Mouse (Mus musculus) MEL (cell line): Measurements from ENCODE around the gene Hnrnpl. TPM values are rescaled to one million over a fixed set of nuclear protein-coding genes. Genes with fewer than 3 reads are reported as not detected.

Source experiments
- DNase-seq: peaks from one replicate; pipeline ENCODE4 v3.0.0; 2011; ENCODE audit warnings: low read depth, low spot score
- H3K27ac ChIP-seq: 2 replicates; pipeline ENCODE4 v1.5.1; 2012; ENCODE audit warnings: low read depth, mild to moderate bottlenecking, control low read depth, low read length, moderate library complexity; ENCODE audit not compliant: control insufficient read depth
- H3K27me3 ChIP-seq, 2 experiments: fragments of 150-350 bp in 1 of 2; sonication (generic) in 1 of 2; 2 replicates each; pipeline ENCODE4 v1.6.1; 2012; ENCODE audit warnings: low read length in 2 of 2, mild to moderate bottlenecking in 2 of 2, improper control_type of control experiment in 1 of 2, moderate library complexity in 1 of 2; ENCODE audit not compliant: insufficient read depth in 2 of 2, control insufficient read depth in 1 of 2
- H3K36me3 ChIP-seq, 2 experiments: 2 replicates each; pipeline ENCODE4 v1.6.1; 2012 to 2014; ENCODE audit warnings: low read length in 2 of 2, improper control_type of control experiment in 1 of 2, inconsistent platforms in 1 of 2, mild to moderate bottlenecking in 1 of 2; ENCODE audit not compliant: insufficient read depth in 2 of 2, control insufficient read depth in 1 of 2
- H3K4me1 ChIP-seq, 2 experiments: fragments of 150-350 bp in 1 of 2; sonication (generic) in 1 of 2; 2 replicates each; pipeline ENCODE4 v1.6.1; 2012; ENCODE audit warnings: low read length in 2 of 2, improper control_type of control experiment in 1 of 2, mild to moderate bottlenecking in 1 of 2; ENCODE audit not compliant: insufficient read depth in 2 of 2, control insufficient read depth in 1 of 2
- H3K4me3 ChIP-seq, 2 experiments: fragments of 150-350 bp in 1 of 2; sonication (generic) in 1 of 2; 2 replicates each; pipeline ENCODE4 v1.5.1; 2012; ENCODE audit warnings: low read depth in 2 of 2, low read length in 2 of 2, mild to moderate bottlenecking in 2 of 2, moderate library complexity in 2 of 2, control low read depth in 1 of 2, improper control_type of control experiment in 1 of 2; ENCODE audit not compliant: control insufficient read depth in 1 of 2, insufficient read depth in 1 of 2
- H3K79me2 ChIP-seq: 2 replicates; pipeline ENCODE4 v1.6.1; 2012; ENCODE audit warnings: mild to moderate bottlenecking, low read length, moderate library complexity; ENCODE audit not compliant: control insufficient read depth, poor library complexity, insufficient read depth
- H3K9ac ChIP-seq: 2 replicates; pipeline ENCODE4 v1.6.1; 2012; ENCODE audit warnings: low read depth, mild to moderate bottlenecking, control low read depth, low read length, moderate library complexity; ENCODE audit not compliant: control insufficient read depth, poor library complexity, severe bottlenecking
- H3K9me3 ChIP-seq: fragments of 150-350 bp; sonication (generic); replicated peaks from 2 replicates; pipeline ENCODE4 v1.6.1; 2012; ENCODE audit warnings: mild to moderate bottlenecking, low read length, improper control_type of control experiment, moderate library complexity; ENCODE audit not compliant: insufficient read depth
- BHLHE40 ChIP-seq: IDR thresholded peaks from 2 replicates; pipeline ENCODE4 v1.6.1; 2012; ENCODE audit warnings: low read depth, mild to moderate bottlenecking, inconsistent platforms, low read length, improper control_type of control experiment, borderline replicate concordance
- CTCF ChIP-seq, 3 experiments: IDR thresholded peaks in 2 of 3; conservative IDR thresholded peaks in 1 of 3; 2 replicates each; pipeline ENCODE4 v1.5.1; 2011 to 2012; ENCODE audit warnings: low read length in 3 of 3, low read depth in 2 of 3, mild to moderate bottlenecking in 2 of 3, improper control_type of control experiment in 1 of 3, inconsistent platforms in 1 of 3, mixed read lengths in 1 of 3, moderate library complexity in 1 of 3; ENCODE audit not compliant: control insufficient read depth in 1 of 3, insufficient read depth in 1 of 3, poor library complexity in 1 of 3, severe bottlenecking in 1 of 3
- E2F4 ChIP-seq: IDR thresholded peaks from 2 replicates; pipeline ENCODE4 v1.6.1; 2011; ENCODE audit warnings: low read depth, low read length, improper control_type of control experiment, borderline replicate concordance
- EP300 ChIP-seq, 2 experiments: IDR thresholded peaks; 2 replicates each; pipeline ENCODE4 v1.6.1; 2011; ENCODE audit warnings: improper control_type of control experiment in 2 of 2, low read length in 2 of 2, low read depth in 1 of 2, mild to moderate bottlenecking in 1 of 2
- ETS1 ChIP-seq: IDR thresholded peaks from 2 replicates; pipeline ENCODE4 v1.6.1; 2012; ENCODE audit warnings: low read depth, mild to moderate bottlenecking, inconsistent platforms, low read length, improper control_type of control experiment, moderate library complexity
- GABPA ChIP-seq: IDR thresholded peaks from 2 replicates; pipeline ENCODE4 v1.6.1; 2012; ENCODE audit warnings: low read depth, mild to moderate bottlenecking, inconsistent platforms, low read length, improper control_type of control experiment, moderate library complexity
- GATA1 ChIP-seq: IDR thresholded peaks from 2 replicates; pipeline ENCODE4 v1.6.1; 2011; ENCODE audit warnings: low read depth, low read length, improper control_type of control experiment
- JUND ChIP-seq: IDR thresholded peaks from 2 replicates; pipeline ENCODE4 v1.6.1; 2011; ENCODE audit warnings: low read depth, mild to moderate bottlenecking, improper control_type of control experiment, low read length
- KAT2A ChIP-seq: conservative IDR thresholded peaks from 2 replicates; pipeline ENCODE4 v1.6.1; 2012; ENCODE audit warnings: low read depth, low read length, improper control_type of control experiment, inconsistent platforms
- MAX ChIP-seq: IDR thresholded peaks from 2 replicates; pipeline ENCODE4 v1.6.1; 2011; ENCODE audit warnings: low read length, improper control_type of control experiment
- MAZ ChIP-seq: IDR thresholded peaks from 2 replicates; pipeline ENCODE4 v1.6.1; 2012; ENCODE audit warnings: low read depth, mild to moderate bottlenecking, inconsistent platforms, low read length, improper control_type of control experiment
- MXI1 ChIP-seq: IDR thresholded peaks from 2 replicates; pipeline ENCODE4 v1.6.1; 2011; ENCODE audit warnings: mild to moderate bottlenecking, low read depth, low read length, improper control_type of control experiment
- POLR2A ChIP-seq, 2 experiments: IDR thresholded peaks; 2 replicates each; pipeline ENCODE4 v1.6.1; 2011 to 2012; ENCODE audit warnings: low read length in 2 of 2, mild to moderate bottlenecking in 2 of 2, control low read depth in 1 of 2, improper control_type of control experiment in 1 of 2, low read depth in 1 of 2, moderate library complexity in 1 of 2; ENCODE audit not compliant: control insufficient read depth in 1 of 2, insufficient read depth in 1 of 2, poor library complexity in 1 of 2
- POLR2AphosphoS2 ChIP-seq: IDR thresholded peaks from 2 replicates; pipeline ENCODE4 v1.6.1; 2011; ENCODE audit warnings: low read length, improper control_type of control experiment
- RCOR1 ChIP-seq: IDR thresholded peaks from 2 replicates; pipeline ENCODE4 v1.6.1; 2012; ENCODE audit warnings: low read depth, mild to moderate bottlenecking, inconsistent platforms, low read length, improper control_type of control experiment
- TAL1 ChIP-seq: IDR thresholded peaks from 2 replicates; pipeline ENCODE4 v1.6.1; 2012; ENCODE audit warnings: mild to moderate bottlenecking, inconsistent platforms, low read length, moderate library complexity, mixed read lengths
- TBP ChIP-seq: IDR thresholded peaks from 2 replicates; pipeline ENCODE4 v1.8.0; 2011; ENCODE audit warnings: low read depth, low read length, improper control_type of control experiment
- TCF12 ChIP-seq: IDR thresholded peaks from 2 replicates; pipeline ENCODE4 v1.6.1; 2014; ENCODE audit warnings: low read depth, mild to moderate bottlenecking, inconsistent platforms, low read length, improper control_type of control experiment, moderate library complexity
- UBTF ChIP-seq: IDR thresholded peaks from 2 replicates; pipeline ENCODE4 v1.6.1; 2012; ENCODE audit warnings: low read depth, mild to moderate bottlenecking, inconsistent platforms, low read length, improper control_type of control experiment, moderate library complexity, borderline replicate concordance; ENCODE audit not compliant: insufficient read depth
- ZMIZ1 ChIP-seq: IDR thresholded peaks from 2 replicates; pipeline ENCODE4 v1.6.1; 2012; ENCODE audit warnings: low read depth, mild to moderate bottlenecking, inconsistent platforms, low read length, improper control_type of control experiment, moderate library complexity
- ZNF384 ChIP-seq: IDR thresholded peaks from 2 replicates; pipeline ENCODE4 v1.6.1; 2012; ENCODE audit warnings: low read depth, mild to moderate bottlenecking, inconsistent platforms, low read length, improper control_type of control experiment
- polyA plus RNA-seq, 2 experiments: library from polyadenylated mRNA; stranded (reverse) in 1 of 2; unstranded in 1 of 2; fragments of >175 nt in 1 of 2; fragments of >200 nt in 1 of 2; gene quantifications; 2 replicates each; pipeline versions ENCODE4 v1.2.1 to v1.2.4; 2012; ENCODE audit warnings: low replicate concordance in 2 of 2, low read depth in 1 of 2; ENCODE audit not compliant: insufficient read length in 2 of 2, insufficient read depth in 1 of 2, missing spikeins in 1 of 2
- total RNA-seq: library from RNA; depleted of rRNA; stranded (reverse); fragments of 300-350 nt; gene quantifications from 2 replicates; pipeline ENCODE4 v1.2.3, GENCODE M21; 2012

Hnrnpl gene
- total and polyA plus RNA-seq, 3 experiments = 246 to 1,095 (median 684) TPM

GRCm38 (mm10) chr7:28818861-28819452 lies 10.6 kb downstream of the Hnrnpl start:
- H3K79me2 ChIP-seq = peaks cover 32% of the 10 kb centered on the region
- no peaks in the 10 kb centered on the region for H3K9me3 ChIP-seq
- no peak overlapping the region for H3K9ac ChIP-seq
- TF ChIP-seq GABPA = no peak
- no peak for TF ChIP-seq E2F4
- TF ChIP-seq EP300 (IDR thresholded peaks at IDR 0.05; ENCODE audit: low read depth in 1 of 2, low read length in 2 of 2) = peak; percentile 45 to 68
- no peak for TF ChIP-seq BHLHE40
- 0 out of 4 replicates have a peak, but pooled peaks of 1 of the 2 experiments have one; percentile 13 for TF ChIP-seq POLR2A (IDR thresholded peaks at IDR 0.05; ENCODE audit: control insufficient read depth in 1 of 2, insufficient read depth in 1 of 2, low read depth in 1 of 2, low read length in 2 of 2, poor library complexity in 1 of 2)
- TF ChIP-seq ZMIZ1 = no peak
- TF ChIP-seq MAZ = no peak
- TF ChIP-seq TBP = peak; percentile 73
- peak; percentile 11; the same call in 1 of the 2 replicates for TF ChIP-seq RCOR1
- TF ChIP-seq GATA1 = peak; percentile 74
- TF ChIP-seq ZNF384 = no peak
- peak; percentile 62 for TF ChIP-seq ETS1
- peak; percentile 90 for TF ChIP-seq TCF12
- no peak for TF ChIP-seq KAT2A
- no peak for TF ChIP-seq CTCF (IDR thresholded peaks at IDR 0.05 in 2 of 3, conservative IDR thresholded peaks at IDR 0.05 in 1 of 3; ENCODE audit: control insufficient read depth in 1 of 3, insufficient read depth in 1 of 3, low read depth in 2 of 3, low read length in 3 of 3, poor library complexity in 1 of 3, severe bottlenecking in 1 of 3)
- peak; percentile 80 for TF ChIP-seq TAL1
- 0 out of 2 replicates have a peak, but pooled peaks have one; percentile 20 for TF ChIP-seq MXI1
- TF ChIP-seq UBTF = no peak
- TF ChIP-seq MAX = no peak
- TF ChIP-seq, all 39 proteins: peak for 9
- H3K4me3 ChIP-seq = no peak overlapping the region
- DNase-seq = peak; percentile 73
- H3K27me3 ChIP-seq = no peaks in the 10 kb centered on the region
- peak overlapping the region; percentile 25; the same call in 1 of the 2 replicates for H3K27ac ChIP-seq
- H3K4me1 ChIP-seq = peaks cover 21 to 86% of the 10 kb centered on the region in 2 experiments
- H3K36me3 ChIP-seq = peaks cover 47 to 96% of the 10 kb centered on the region in 2 experiments

GRCm38 (mm10) chr7:28819571-28819970 lies 11.2 kb downstream of the Hnrnpl start:
- Histone ChIP-seq H3K4me3 (no peak overlapping the region), H3K4me1 (peaks cover 21 to 83% of the 10 kb centered on the region in 2 experiments), H3K9ac (no peak overlapping the region), H3K9me3 (no peaks in the 10 kb centered on the region), H3K27me3 (no peaks in the 10 kb centered on the region), H3K27ac (peak overlapping the region; percentile 72), H3K36me3 (peaks cover 43 to 95% of the 10 kb centered on the region in 2 experiments), H3K79me2 (peaks cover 26% of the 10 kb centered on the region)
- no peak for DNase-seq
- TF ChIP-seq MXI1 (0 out of 2 replicates have a peak, but pooled peaks have one; percentile 27), JUND (no peak), POLR2AphosphoS2 (peak; percentile 66; the same call in 1 of the 2 replicates), POLR2A (IDR thresholded peaks at IDR 0.05; ENCODE audit: control insufficient read depth in 1 of 2, insufficient read depth in 1 of 2, low read depth in 1 of 2, low read length in 2 of 2, poor library complexity in 1 of 2) (0 out of 4 replicates have a peak, but pooled peaks of 1 of the 2 experiments have one; percentile 11)
